Mouse (Mus musculus) megakaryocyte, adult 5-6 weeks (primary cell): Measurements from ENCODE around the gene Fam92b. TPM values are rescaled to one million over a fixed set of nuclear protein-coding genes. Genes with fewer than 3 reads are reported as not detected.

Experiments used
- ATAC-seq: 2 replicates; pipeline ENCODE4 v1.8.0; 2016; ENCODE audit warnings: mild to moderate bottlenecking, inconsistent platforms; ENCODE audit not compliant: poor library complexity, severe bottlenecking
- total RNA-seq, 2 experiments: library from RNA; stranded (forward) in 1 of 2; stranded (reverse) in 1 of 2; fragments of 153-499, 151-499 nt in 1 of 2; fragments of 221-1000, 200-1000 nt in 1 of 2; gene quantifications; 2 replicates each; pipeline versions ENCODE4 v1.2.3 to v1.2.4; 2015 to 2017

Gene Fam92b
- total RNA-seq, 2 experiments from 2014 or later: not detected

DNA sequence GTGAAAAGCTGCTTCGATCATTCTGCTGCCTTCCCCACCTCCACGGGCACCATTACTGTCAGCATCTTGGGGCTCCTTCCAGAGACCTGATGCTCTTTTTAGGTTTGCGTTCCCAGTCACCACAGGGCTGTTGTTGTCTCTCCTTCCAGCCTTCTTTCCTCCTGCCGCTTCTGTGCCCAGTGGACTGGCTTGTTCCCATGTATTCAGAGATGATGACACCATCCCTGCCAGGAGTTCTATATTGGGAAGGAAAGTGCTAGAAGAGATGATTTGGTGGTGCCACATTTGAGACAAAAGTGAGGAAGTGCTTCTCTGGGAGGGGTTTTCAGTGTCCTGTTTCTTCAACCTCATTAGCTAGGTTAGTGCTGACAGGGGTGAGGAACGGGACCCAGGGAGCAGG is 58.4 kb downstream of the Fam92b start:
- no peak for ATAC-seq

GRCm38 (mm10) chr8:120118162-120118561 is 59.1 kb downstream of the Fam92b start:
- ATAC-seq: no peak

- ATAC-seq: no peak
Measured at GRCm38 (mm10) chr8:120116600-120116999, 60.7 kb downstream of the Fam92b start.

Other genes with a start within 250 kb of the Fam92b start
- gene Crispld2, start 185.0 kb downstream of the Fam92b start, total RNA-seq (2015): 6.4 and 8.8 TPM in 2 replicates
- gene Crispld2, start 185.0 kb downstream of the Fam92b start, total RNA-seq (2017): 7.8 and 10.5 TPM in 2 replicates
- gene Zdhhc7, start 76.0 kb downstream of the Fam92b start, total RNA-seq (2015): 21.1 and 23.0 TPM in 2 replicates
- 31.8 and 33.3 TPM in 2 replicates for gene Zdhhc7, start 76.0 kb downstream of the Fam92b start, total RNA-seq (2017)
- gene 6430548M08Rik, start 63.3 kb downstream of the Fam92b start, total RNA-seq (2015): 61.4 and 76.5 TPM in 2 replicates
- 70.0 and 87.2 TPM in 2 replicates for gene 6430548M08Rik, start 63.3 kb downstream of the Fam92b start, total RNA-seq (2017)
- gene Gse1, start 51.0 kb upstream of the Fam92b start, total RNA-seq (2015): 17.1 and 18.3 TPM in 2 replicates
- gene Gse1, start 51.0 kb upstream of the Fam92b start, total RNA-seq (2017): 6.1 and 11.4 TPM in 2 replicates